Mouse (Mus musculus) liver, embryonic 14.5 days (tissue): ENCODE results near the gene Kat8. TPM values are rescaled to one million over a fixed set of nuclear protein-coding genes. Genes with fewer than 3 reads are reported as not detected.

Experiments
- ATAC-seq: fragments of 200-750 bp; cut with Nextera tagmentation; 2 replicates; pipeline ENCODE4 v1.8.0; 2017; ENCODE audit warnings: moderate number of reproducible peaks, mild to moderate bottlenecking, moderate library complexity; ENCODE audit not compliant: insufficient read depth
- DNase-seq, 3 experiments: peaks; one replicate each; pipeline ENCODE4 v3.0.0-alpha.2; 2012 to 2013; ENCODE audit warnings: low read depth in 3 of 3, low spot score in 3 of 3
- H3K27ac ChIP-seq: fragments of 300-500 bp; sonication (generic); 2 replicates; pipeline ENCODE4 v1.5.1; 2014; ENCODE audit warnings: moderate library complexity, mild to moderate bottlenecking, control low read depth, inconsistent platforms
- H3K27me3 ChIP-seq: fragments of 300-500 bp; sonication (generic); 2 replicates; pipeline ENCODE4 v1.6.1; 2014; ENCODE audit warnings: mild to moderate bottlenecking, low read length, moderate library complexity; ENCODE audit not compliant: control insufficient read depth, insufficient read depth
- H3K36me3 ChIP-seq: fragments of 300-500 bp; sonication (generic); replicated peaks from 2 replicates; pipeline ENCODE4 v1.6.1; 2014; ENCODE audit warnings: low read depth; ENCODE audit not compliant: control insufficient read depth, insufficient read depth
- H3K4me1 ChIP-seq, 2 experiments: fragments of 200-500 bp in 1 of 2; fragments of 300-500 bp in 1 of 2; sonication (generic) in 1 of 2; replicated peaks; 2 replicates each; pipeline ENCODE4 v1.6.1; 2012 to 2014; ENCODE audit warnings: antibody characterized with exemption in 1 of 2, inconsistent platforms in 1 of 2, low read length in 1 of 2; ENCODE audit not compliant: control insufficient read depth in 2 of 2, insufficient read depth in 2 of 2
- H3K4me2 ChIP-seq: fragments of 300-500 bp; sonication (generic); 2 replicates; pipeline ENCODE4 v1.6.1; 2014; ENCODE audit warnings: low read depth, mild to moderate bottlenecking, control low read depth, moderate library complexity
- H3K4me3 ChIP-seq, 2 experiments: fragments of 200-500 bp in 1 of 2; fragments of 300-500 bp in 1 of 2; sonication (generic) in 1 of 2; 2 replicates each; pipeline ENCODE4 v1.5.1; 2012 to 2014; ENCODE audit warnings: low read depth in 2 of 2, low read length in 2 of 2, mild to moderate bottlenecking in 2 of 2, control low read depth in 1 of 2, inconsistent platforms in 1 of 2, moderate library complexity in 1 of 2; ENCODE audit not compliant: insufficient read depth in 1 of 2
- H3K9ac ChIP-seq: fragments of 300-500 bp; sonication (generic); replicated peaks from 2 replicates; pipeline ENCODE4 v1.6.1; 2014; ENCODE audit warnings: mild to moderate bottlenecking, control low read depth, moderate library complexity
- H3K9me3 ChIP-seq: fragments of 300-500 bp; sonication (generic); 2 replicates; pipeline ENCODE4 v1.6.1; 2016; ENCODE audit warnings: low read length, mixed read lengths; ENCODE audit not compliant: control insufficient read depth
- CTCF ChIP-seq: IDR thresholded peaks from 2 replicates; pipeline ENCODE4 v1.5.1; 2016; ENCODE audit warnings: antibody characterized with exemption, low read depth, control low read depth
- EP300 ChIP-seq: IDR thresholded peaks from 2 replicates; pipeline ENCODE4 v1.6.1; 2016; ENCODE audit warnings: antibody characterized with exemption, low read depth
- WGBS: fragments of 180-500 bp; shearing (Covaris S2); extraction: QIAGEN DNeasy Blood & Tissue Kit; methylation state at CpG from one replicate; pipeline ENCODE4 v1.1.7; 2014; ENCODE audit not compliant: insufficient replicate concordance; 5-methylcytosine and 5-hydroxymethylcytosine counted together
- polyA plus RNA-seq, 2 experiments: library from polyadenylated mRNA; depleted of rRNA in 1 of 2; stranded (reverse) in 1 of 2; unstranded in 1 of 2; fragments of >200 nt; fragmentation: Nextera tagmentation in 1 of 2; extraction: Ambion mirVana in 1 of 2; gene quantifications; 2 replicates each; pipeline versions ENCODE4 v1.2.1 to v1.2.3; 2012 to 2014

Kat8 gene
- polyA plus RNA-seq, 2 experiments = 13.7 to 17.6 TPM

DNA sequence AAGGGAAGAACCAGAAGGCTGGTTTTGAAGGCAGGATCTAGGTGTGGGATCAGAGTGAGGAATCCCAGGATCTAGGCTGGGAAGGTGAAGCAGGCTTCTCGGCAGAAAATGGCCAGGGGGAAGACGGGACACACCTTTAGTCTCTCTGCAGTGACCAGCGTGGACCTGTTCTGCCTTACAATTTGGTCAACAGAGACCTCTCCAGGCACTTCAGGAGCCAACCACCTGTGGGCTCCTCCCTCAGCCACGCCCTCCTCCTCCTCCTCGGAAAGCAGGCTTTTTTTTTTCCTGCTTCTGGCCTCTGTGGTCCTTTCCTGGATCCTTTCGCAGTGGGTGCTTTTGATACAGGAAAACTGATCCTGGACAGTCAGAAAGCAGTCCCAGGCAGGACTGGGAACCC lies 17.6 kb downstream of the Kat8 start, which contains the start of gene Prss8:
Prss8 (minus strand) TSS at position 182 of the 400 bp plus-strand sequence.
- Histone ChIP-seq H3K27me3 (no peaks in the 10 kb centered on the region), H3K4me3 (peak within 1 kb of the TSS; percentile 41 to 48), H3K27ac (no peak within 1 kb of the TSS), H3K36me3 (no peaks in the 10 kb centered on the region; the same call in 1 of the 2 replicates), H3K9me3 (no peaks in the 10 kb centered on the region), H3K9ac (peak within 1 kb of the TSS; percentile 48), H3K4me1 (peaks cover 2 to 15% of the 10 kb centered on the region in 2 experiments; a peak in 3 of 4 replicates), H3K4me2 (peak within 1 kb of the TSS; percentile 55)
- ATAC-seq (no peak), DNase-seq (no peak)
- WGBS = 26% methylated on average over 6 of the region's 6 CpGs
- TF ChIP-seq CTCF (no peak), EP300 (no peak)

GRCm38 (mm10) chr7:127930636-127931035 lies 18.3 kb downstream of the Kat8 start:
- no peaks in the 10 kb centered on the region for H3K36me3 ChIP-seq
- no peak for ATAC-seq
- DNase-seq = no peak
- WGBS = 71% methylated on average over 5 of the region's 5 CpGs
- H3K4me3 ChIP-seq = no peak overlapping the region
- no peaks in the 10 kb centered on the region for H3K27me3 ChIP-seq
- H3K4me1 ChIP-seq = peaks cover 2 to 16% of the 10 kb centered on the region in 2 experiments; a peak in 3 of 4 replicates
- H3K4me2 ChIP-seq = no peak overlapping the region
- no peak overlapping the region for H3K9ac ChIP-seq
- H3K27ac ChIP-seq = no peak overlapping the region
- no peaks in the 10 kb centered on the region for H3K9me3 ChIP-seq
- TF ChIP-seq CTCF (no peak), EP300 (no peak)

DNA sequence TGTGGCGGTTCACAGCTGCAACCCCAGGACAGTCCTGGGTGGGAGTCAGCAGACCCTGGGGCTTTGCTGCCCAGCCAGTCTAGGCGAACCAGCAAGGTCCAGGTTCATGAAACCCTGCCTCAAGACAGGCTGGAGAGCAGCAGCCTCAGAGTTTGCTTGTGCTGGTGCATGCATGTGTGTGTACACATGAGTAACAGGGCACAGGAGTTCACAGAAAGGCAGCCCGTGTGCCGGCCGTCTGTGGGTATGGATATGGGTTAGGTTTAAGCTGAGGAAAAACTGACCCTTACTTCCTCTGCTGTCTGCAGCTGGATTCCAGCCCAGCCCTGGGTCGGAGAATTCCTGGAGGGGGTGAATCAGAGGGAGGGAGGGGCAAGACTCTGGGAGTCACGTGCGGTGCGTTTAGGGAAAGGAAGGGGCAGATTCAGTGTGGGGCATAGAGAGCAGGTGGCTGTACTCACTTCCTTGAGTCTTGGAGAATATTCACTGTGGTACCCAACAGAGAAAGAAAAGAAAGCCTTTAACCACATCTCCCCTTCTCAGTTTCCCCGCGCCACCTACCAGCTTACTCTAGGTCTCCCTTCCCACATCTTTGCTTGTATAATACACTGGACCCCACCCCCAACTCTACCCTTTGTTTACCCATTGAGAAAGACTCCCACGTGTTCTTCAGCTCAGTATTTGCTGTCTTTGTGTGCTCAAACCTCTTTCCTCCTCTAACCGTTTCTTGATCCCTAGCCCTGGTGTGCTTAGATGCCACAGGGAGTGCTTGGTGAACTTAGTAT lies 19.2 kb downstream of the Kat8 start:
- DNase-seq (no peak), ATAC-seq (no peak)
- Histone ChIP-seq H3K4me1 (peaks cover 6 to 16% of the 10 kb centered on the region in 2 experiments; a peak in 3 of 4 replicates), H3K4me2 (peak overlapping the region; percentile 7; the same call in 1 of the 2 replicates), H3K4me3 (no peak overlapping the region), H3K9me3 (no peaks in the 10 kb centered on the region), H3K9ac (no peak overlapping the region), H3K27ac (no peak overlapping the region), H3K36me3 (no peaks in the 10 kb centered on the region), H3K27me3 (no peaks in the 10 kb centered on the region)
- TF ChIP-seq EP300 = no peak
- TF ChIP-seq CTCF = no peak
- WGBS = 57% methylated on average over 13 of the region's 13 CpGs

DNA sequence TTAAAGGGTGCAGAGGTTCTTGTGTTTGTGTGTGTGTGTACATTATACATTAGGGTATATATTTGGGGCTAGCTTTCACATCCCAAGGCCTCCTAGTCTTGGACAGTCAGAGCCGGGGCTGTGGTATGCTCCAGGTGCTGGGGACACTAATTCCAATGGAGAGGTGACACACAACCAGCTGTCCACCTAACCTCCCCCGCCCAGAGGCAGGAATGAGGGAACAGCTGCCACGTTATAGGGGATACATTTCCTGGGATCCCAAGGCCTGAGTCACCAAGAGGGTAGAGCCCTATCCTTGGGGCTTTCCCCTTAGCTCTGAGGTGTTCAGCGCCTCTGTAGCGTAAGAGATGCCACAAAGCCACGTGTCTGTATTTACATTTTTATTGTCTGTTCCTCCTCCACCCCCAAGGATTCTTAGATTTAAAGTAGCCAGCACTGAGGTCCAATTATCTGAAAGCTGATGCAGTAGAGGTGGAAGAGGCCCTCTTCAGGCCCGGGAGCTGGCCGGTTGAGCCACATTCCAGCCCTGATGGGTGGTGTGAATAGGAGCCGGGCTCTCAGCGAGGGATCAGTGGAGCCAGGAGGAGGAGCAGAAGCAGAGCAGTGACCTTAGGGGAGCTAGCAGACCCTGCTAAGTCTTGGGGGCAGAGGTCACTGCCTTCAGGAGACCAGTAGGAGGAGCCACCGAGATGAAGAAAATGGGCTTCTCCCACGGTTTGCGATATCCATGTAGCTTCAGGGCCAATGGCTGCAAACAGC lies 20.1 kb downstream of the Kat8 start:
- Histone ChIP-seq H3K36me3 (no peaks in the 10 kb centered on the region), H3K27ac (no peak overlapping the region), H3K4me2 (peak overlapping the region; percentile 7; the same call in 1 of the 2 replicates), H3K4me3 (no peak overlapping the region), H3K4me1 (peaks cover 6 to 16% of the 10 kb centered on the region in 2 experiments; a peak in 3 of 4 replicates), H3K9ac (no peak overlapping the region), H3K9me3 (no peaks in the 10 kb centered on the region), H3K27me3 (no peaks in the 10 kb centered on the region)
- 57% methylated on average over 13 of the region's 13 CpGs for WGBS
- DNase-seq (no peak), ATAC-seq (no peak)
- no peak for TF ChIP-seq CTCF
- TF ChIP-seq EP300 = no peak

GRCm38 (mm10) chr7:127934075-127934474 lies 21.8 kb downstream of the Kat8 start:
- DNase-seq = no peak
- Histone ChIP-seq H3K9me3 (no peaks in the 10 kb centered on the region), H3K9ac (no peak overlapping the region), H3K4me1 (peaks cover 6 to 16% of the 10 kb centered on the region in 2 experiments; a peak in 3 of 4 replicates), H3K27me3 (no peaks in the 10 kb centered on the region), H3K36me3 (no peaks in the 10 kb centered on the region), H3K27ac (no peak overlapping the region), H3K4me2 (no peak overlapping the region), H3K4me3 (no peak overlapping the region)
- 72% methylated on average over 5 of the region's 5 CpGs for WGBS
- no peak for ATAC-seq
- no peak for TF ChIP-seq EP300
- no peak for TF ChIP-seq CTCF
